Mouse (Mus musculus): ENCODE data around the gene Anxa9.
"Not testable (repeated sequence)": the region's sequence is repeated elsewhere in the genome, so short reads cannot be mapped to it uniquely, and the experiment has no call there.

Anxa9 gene

GRCm38 (mm10) chr3:95307100-95307499 lies at the start of gene Anxa9:
TSS of gene Anxa9 (minus strand) at chr3:95307176.
- DNase-seq = no peak

- not testable (repeated sequence) for DNase-seq
These were observed 49.1 kb upstream of the Anxa9 start for GRCm38 (mm10) chr3:95355911-95356544.

DNA sequence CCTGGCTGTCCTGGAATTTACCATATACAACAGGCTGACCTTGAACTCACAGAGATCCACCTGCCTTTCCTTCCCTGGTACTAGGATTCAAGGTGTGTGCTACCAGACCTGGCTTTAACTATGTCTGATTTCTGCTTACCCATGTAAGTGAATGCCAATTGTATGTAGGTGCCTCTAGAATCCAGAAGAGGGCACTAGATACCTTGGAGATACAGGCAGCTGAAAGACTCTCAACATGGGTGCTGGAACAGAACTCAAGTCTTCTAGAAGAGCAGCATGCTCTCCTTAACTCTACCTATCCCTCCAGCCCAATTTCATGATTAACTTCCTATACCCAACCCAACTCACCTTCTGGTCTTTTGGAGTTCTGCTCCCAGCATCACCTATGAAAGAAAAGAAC lies 42.5 kb upstream of the Anxa9 start:
- DNase-seq = no peak

- not testable (repeated sequence) for DNase-seq
These were observed 41.4 kb upstream of the Anxa9 start for GRCm38 (mm10) chr3:95348343-95348742.

DNA sequence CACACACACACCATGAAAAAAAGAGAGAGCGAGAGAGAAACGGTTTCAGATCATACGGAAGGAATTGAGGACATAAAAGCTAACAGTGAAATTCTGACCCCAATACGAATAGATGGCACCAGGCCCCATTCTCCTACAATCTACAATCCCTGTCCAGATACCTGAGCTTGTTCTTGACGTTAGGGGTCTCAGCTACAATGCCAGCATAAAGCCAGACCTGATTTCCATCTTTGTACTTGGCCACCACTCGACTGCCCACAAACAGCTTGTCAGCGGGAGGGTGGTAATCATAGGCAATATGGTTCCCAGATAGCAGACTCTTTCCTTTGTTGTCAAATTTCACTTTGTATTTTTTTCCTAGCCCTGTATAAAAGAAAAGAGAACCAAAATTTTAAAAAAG lies 39.5 kb upstream of the Anxa9 start:
- DNase-seq = no peak

- not testable (repeated sequence) for DNase-seq
These were observed 36.5 kb upstream of the Anxa9 start for GRCm38 (mm10) chr3:95343356-95344000.

GRCm38 (mm10) chr3:95338251-95338650 lies 31.3 kb upstream of the Anxa9 start:
- no peak for DNase-seq

- DNase-seq = no peak
These were observed 30.4 kb upstream of the Anxa9 start for GRCm38 (mm10) chr3:95337345-95337744.

GRCm38 (mm10) chr3:95331528-95331927 lies 24.6 kb upstream of the Anxa9 start:
- no peak for DNase-seq

DNA sequence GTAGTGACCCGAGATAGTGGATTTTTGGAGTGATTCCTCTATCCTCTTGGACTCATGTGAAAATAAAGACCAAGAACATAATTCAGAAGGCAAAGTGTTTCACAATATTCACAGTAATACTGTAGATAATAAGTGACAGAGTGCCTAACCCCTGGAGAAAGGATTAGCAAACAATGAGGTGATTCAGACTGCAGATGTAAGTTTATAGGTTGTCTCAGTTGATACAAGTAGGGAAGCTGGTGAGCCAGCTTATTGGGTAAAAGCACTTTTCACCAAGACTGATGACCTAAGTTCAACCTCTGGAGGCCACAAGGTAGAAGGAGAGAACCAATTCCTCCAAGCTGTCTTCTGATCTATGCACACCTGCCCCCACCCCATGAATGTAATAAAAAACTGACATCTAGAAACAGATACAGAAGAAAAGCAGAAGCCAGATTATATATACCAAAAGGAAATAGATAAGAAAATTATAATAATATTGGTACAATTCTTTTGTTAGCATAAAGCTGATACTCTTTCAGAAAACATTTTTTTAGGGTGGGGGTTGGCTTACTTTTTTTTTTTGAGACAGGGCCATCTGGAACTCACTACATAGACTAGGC lies 21.9 kb upstream of the Anxa9 start:
- DNase-seq = no peak

DNA sequence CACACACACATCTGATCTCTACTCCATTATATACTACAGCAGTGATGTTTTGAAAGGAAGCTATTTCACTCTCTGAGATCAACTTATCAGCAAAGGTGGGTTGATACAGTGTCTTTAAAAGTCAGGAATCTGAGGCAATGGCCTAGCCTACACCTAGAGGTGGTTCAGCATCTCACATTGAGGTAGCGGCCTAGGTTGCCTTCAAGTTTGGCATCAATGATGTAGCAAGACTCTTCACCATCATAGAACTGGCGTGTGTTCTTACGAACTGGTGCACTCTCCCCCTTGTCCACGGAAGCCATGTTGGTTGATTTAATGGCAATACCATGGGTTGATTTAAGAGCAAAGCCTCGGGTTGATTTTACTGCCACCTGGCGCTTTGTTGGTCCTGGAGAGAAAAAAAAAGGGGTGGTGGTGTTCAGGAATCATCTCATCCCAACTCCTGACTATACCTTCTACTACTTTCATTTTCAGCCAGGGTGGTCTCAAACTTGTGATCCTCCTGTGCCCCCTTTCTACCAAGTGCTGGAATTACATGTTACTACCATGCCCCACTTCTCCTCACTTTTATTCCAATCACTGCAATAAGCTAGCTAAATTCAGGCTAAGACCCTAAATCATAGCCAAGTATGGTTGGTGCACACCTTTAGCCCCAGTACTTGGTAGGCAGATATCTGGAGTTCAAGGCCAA lies 17.6 kb upstream of the Anxa9 start:
- DNase-seq = no peak

- DNase-seq = no peak
These were observed 16.5 kb upstream of the Anxa9 start for GRCm38 (mm10) chr3:95323429-95323828.

DNA sequence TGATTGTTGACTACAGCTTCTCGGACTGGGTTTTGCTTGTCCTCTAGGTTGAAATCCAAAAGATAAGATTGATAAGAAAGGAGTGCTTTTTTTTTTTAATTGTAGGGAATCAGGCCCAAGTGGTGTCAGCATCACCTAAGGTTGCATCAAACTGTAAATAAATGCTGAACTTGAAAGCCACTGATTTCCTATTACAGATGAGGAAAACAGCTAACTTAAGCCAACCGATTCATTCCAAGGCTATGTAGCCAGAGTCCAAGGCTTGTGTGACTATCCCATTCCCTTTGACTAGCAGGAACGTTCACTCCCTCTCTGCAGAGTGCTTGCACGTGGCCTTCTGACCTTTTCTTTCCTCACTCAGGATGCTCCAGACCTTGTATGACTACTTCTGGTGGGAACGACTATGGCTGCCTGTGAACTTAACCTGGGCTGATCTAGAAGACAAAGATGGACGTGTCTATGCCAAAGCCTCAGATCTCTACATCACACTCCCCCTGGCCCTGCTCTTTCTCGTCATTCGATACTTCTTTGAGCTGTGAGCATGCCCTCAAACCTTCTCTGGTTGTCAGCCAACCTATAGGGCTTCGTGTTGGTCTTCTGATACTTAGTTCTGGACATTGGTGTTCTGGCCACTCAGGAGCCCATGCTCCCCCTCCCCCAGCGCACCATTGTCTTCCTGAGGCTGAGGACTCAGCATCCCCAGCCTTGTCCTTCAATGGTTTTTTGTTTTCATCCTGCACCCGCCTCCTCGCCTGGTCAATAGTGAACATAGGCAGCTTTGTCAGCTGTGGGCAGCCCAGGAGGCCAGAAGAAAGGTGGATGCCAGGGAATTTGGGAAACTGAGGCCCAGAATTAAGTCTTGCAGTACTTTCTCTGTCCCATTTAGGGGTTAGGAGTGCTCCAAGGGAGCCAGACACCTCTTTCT lies 13.0 kb upstream of the Anxa9 start:
- DNase-seq = no peak

DNA sequence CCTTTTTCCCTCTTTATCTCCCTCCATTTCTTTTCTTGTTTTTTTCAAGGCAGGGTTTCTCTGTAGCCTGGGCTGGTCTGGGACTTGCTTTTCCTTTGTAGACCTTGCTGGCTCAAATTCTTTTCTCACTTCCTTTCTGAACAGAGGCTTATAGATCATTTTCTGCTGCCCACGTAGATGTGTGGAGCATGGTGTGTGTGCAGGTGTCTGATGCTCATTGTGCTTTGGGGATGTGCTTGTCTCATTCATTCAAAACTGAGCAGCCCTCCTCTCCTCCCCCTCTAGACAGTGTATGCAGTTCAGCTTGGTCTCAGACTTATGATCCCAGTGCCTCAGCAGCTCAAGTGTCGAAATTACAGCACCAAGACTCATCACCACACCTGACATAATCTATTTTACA lies 12.1 kb upstream of the Anxa9 start:
- DNase-seq = no peak

DNA sequence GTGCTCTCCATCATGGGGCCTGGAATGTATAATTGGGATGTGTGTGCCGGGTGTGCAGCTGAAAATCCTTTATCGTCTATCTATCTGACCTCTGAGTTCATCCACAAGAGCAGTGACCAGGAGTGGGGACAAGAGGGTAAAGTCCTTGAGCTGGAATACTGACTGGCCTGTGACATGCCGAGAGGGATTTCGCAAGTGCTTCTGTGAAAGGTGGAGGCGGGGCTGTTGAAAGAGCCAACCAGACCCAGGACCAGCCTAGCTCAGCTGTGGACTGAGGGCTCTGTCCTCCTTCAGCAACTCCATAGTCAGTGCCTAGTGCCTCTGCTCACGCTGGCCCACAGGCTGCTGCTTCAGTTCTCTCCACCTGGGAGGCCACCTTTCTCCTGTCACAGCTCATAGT lies 11.6 kb upstream of the Anxa9 start:
- DNase-seq = peak; percentile 80

GRCm38 (mm10) chr3:95317414-95318080 lies 10.6 kb upstream of the Anxa9 start:
- DNase-seq = peak; percentile 84

- DNase-seq = no peak
These were observed 9.0 kb upstream of the Anxa9 start for GRCm38 (mm10) chr3:95315844-95316550.

DNA sequence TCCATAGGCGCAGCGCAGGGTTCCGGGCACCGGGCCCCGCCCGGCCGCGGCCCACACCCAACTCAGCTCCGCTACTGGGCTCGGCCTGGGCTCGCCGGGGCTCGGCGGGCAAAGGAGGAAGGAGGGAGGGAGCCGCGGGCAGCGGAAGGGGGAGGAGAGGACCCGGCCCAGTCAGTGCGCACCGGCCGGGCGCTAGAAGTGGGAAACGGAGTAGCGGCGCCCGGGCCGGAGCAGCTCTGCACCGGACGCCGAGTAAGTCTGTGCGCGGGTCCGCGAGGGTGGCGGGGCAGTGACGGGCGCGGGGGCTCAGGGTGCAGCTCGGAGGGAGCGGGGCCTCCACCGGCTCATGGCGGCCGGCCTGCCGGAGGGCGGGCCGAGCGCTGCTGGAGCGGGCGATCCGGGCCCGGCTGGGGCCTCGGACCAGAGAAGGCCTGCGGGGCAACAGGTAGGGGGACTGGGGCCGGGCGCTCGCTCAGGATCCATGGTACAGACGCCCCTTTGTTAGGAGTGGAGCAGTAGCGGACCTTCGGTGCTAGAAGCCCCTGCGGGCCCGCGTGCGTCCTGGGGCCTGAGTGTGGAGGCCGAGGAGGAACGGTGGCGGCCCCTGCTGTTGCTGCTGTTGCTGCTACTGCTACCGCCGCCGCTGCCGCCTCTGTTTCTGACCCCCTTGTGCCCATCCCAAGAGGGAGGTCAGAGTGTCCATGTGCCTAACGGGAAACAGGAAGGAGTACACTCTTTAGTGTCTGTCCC lies 8.3 kb upstream of the Anxa9 start:
- DNase-seq = peak; percentile 93

GRCm38 (mm10) chr3:95314486-95315093 lies 7.6 kb upstream of the Anxa9 start, which contains the start of gene Cers2:
TSS of gene Cers2 (plus strand) at chr3:95314791.
- no peak for DNase-seq

DNA sequence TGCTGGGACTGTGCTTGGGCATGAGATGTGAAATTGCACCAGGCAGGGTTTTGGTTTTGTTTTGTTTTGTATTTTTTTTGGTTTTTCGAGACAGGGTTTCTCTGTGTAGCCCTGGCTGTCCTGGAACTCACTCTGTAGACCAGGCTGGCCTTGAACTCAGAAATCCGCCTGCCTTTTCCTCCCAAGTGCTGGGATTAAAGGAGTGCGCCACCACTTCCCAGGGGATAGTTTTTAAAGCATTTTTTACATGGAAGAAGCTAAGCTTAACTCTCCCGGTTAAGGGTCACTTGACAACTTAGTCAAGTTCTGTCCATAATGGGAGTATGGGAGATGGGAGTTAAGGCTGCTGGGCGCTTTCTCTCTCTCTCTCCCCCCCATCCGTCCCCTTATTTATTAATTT lies 7.1 kb upstream of the Anxa9 start:
- no peak for DNase-seq

Measured in kidney, adult 18-20 months (tissue).